Mouse (Mus musculus): ENCODE data around the gene Gm14597. TPM values are rescaled to one million over a fixed set of nuclear protein-coding genes. Genes with fewer than 3 reads are reported as not detected.

Gm14597 gene
- polyA plus RNA-seq, 1 experiment, result not detected

GRCm38 (mm10) chrX:53579311-53579710, 29.5 kb downstream of the Gm14597 start:
- H3K4me1 ChIP-seq (ENCODE audit: control insufficient read depth, insufficient read depth, low read length), result no peaks in the 10 kb centered on the region
- H3K4me3 ChIP-seq (ENCODE audit: insufficient read depth, low read length), result no peak overlapping the region
- no peak for TF ChIP-seq POLR2A (IDR thresholded peaks at IDR 0.05; ENCODE audit: borderline replicate concordance, low read depth, low read length)
- no peak for TF ChIP-seq CTCF (IDR thresholded peaks at IDR 0.05; ENCODE audit: low read depth, low read length)

More at GRCm38 (mm10) chrX:53579311-53579710, 29.5 kb downstream of the Gm14597 start:
- no peak overlapping the region for H3K27ac ChIP-seq (ENCODE audit: insufficient read depth, low read depth, low read length)

Other genes with a start within 250 kb of the Gm14597 start
- 24.9 and 26.2 TPM in 2 replicates for gene Mospd1, start 238.5 kb downstream of the Gm14597 start, polyA plus RNA-seq (2012; ENCODE audit: insufficient read depth, insufficient read length, missing spikeins)
- not detected in 2 replicates for gene Etd, start 174.1 kb downstream of the Gm14597 start, polyA plus RNA-seq (2012; ENCODE audit: insufficient read depth, insufficient read length, missing spikeins)
- 5.2 and 7.2 TPM in 2 replicates for gene Rtl8c, start 947 bp downstream of the Gm14597 start, polyA plus RNA-seq (2012; ENCODE audit: insufficient read depth, insufficient read length, missing spikeins)
- 39.7 and 42.0 TPM in 2 replicates for gene Rtl8a, start 34.7 kb upstream of the Gm14597 start, polyA plus RNA-seq (2012; ENCODE audit: insufficient read depth, insufficient read length, missing spikeins)
- gene Rtl8b, start 61.4 kb upstream of the Gm14597 start, polyA plus RNA-seq (2012; ENCODE audit: insufficient read depth, insufficient read length, missing spikeins), result 33.8 and 38.1 TPM in 2 replicates
- 0.56 TPM in 1 of 2 replicates, not detected in the other for gene 4930502E18Rik, start 115.8 kb upstream of the Gm14597 start, polyA plus RNA-seq (2012; ENCODE audit: insufficient read depth, insufficient read length, missing spikeins)
- gene 1700013H16Rik, start 148.9 kb upstream of the Gm14597 start, polyA plus RNA-seq (2012; ENCODE audit: insufficient read depth, insufficient read length, missing spikeins), result not detected in 2 replicates
- gene Zfp36l3, start 167.4 kb upstream of the Gm14597 start, polyA plus RNA-seq (2012; ENCODE audit: insufficient read depth, insufficient read length, missing spikeins), result not detected in 2 replicates
- 2.2 and 3.0 TPM in 2 replicates for gene Xlr, start 188.7 kb upstream of the Gm14597 start, polyA plus RNA-seq (2012; ENCODE audit: insufficient read depth, insufficient read length, missing spikeins)